Mouse (Mus musculus) hindbrain, postnatal 0 days (tissue): Measurements from ENCODE around the gene Dnah7c. TPM values are rescaled to one million over a fixed set of nuclear protein-coding genes. Genes with fewer than 3 reads are reported as not detected.
"Not testable (repeated sequence)": the region's sequence is repeated elsewhere in the genome, so short reads cannot be mapped to it uniquely, and the experiment has no call there.

Experiments
- ATAC-seq: fragments of 200-750 bp; cut with Nextera tagmentation; 2 replicates; pipeline ENCODE4 v1.8.0; 2017; ENCODE audit warnings: mild to moderate bottlenecking, moderate TSS enrichment, moderate library complexity
- DNase-seq: peaks from one replicate; pipeline ENCODE4 v3.0.0-alpha.2; 2015; ENCODE audit warnings: low spot score
- H3K27ac ChIP-seq: fragments of 300-500 bp; sonication (generic); 2 replicates; pipeline ENCODE4 v1.5.1; 2014; ENCODE audit warnings: mild to moderate bottlenecking
- H3K27me3 ChIP-seq: fragments of 300-500 bp; sonication (generic); 2 replicates; pipeline ENCODE4 v1.6.1; 2014; ENCODE audit warnings: low read length, mixed read lengths; ENCODE audit not compliant: insufficient read depth
- H3K36me3 ChIP-seq: fragments of 300-500 bp; sonication (generic); 2 replicates; pipeline ENCODE4 v1.6.1; 2014; ENCODE audit warnings: low read length, mixed read lengths; ENCODE audit not compliant: insufficient read depth
- H3K4me1 ChIP-seq: fragments of 300-500 bp; sonication (generic); 2 replicates; pipeline ENCODE4 v1.6.1; 2014; ENCODE audit warnings: antibody characterized with exemption, low read length, mixed read lengths; ENCODE audit not compliant: insufficient read depth
- H3K4me2 ChIP-seq: fragments of 300-500 bp; sonication (generic); 2 replicates; pipeline ENCODE4 v1.6.1; 2014; ENCODE audit warnings: low read depth, mild to moderate bottlenecking, low read length, moderate library complexity, mixed read lengths
- H3K4me3 ChIP-seq: fragments of 300-500 bp; sonication (generic); 2 replicates; pipeline ENCODE4 v1.5.1; 2014; ENCODE audit warnings: low read length
- H3K9ac ChIP-seq: fragments of 300-500 bp; sonication (generic); replicated peaks from 2 replicates; pipeline ENCODE4 v1.6.1; 2014; ENCODE audit warnings: mild to moderate bottlenecking, low read length, moderate library complexity, mixed read lengths
- H3K9me3 ChIP-seq: fragments of 300-500 bp; sonication (generic); 2 replicates; pipeline ENCODE4 v1.6.1; 2016; ENCODE audit warnings: low read length, mixed read lengths
- CTCF ChIP-seq: IDR thresholded peaks from 2 replicates; pipeline ENCODE4 v1.5.1; 2016; ENCODE audit warnings: antibody characterized with exemption, control low read depth, low read depth
- WGBS: fragments of 180-500 bp; shearing (Covaris S2); extraction: QIAGEN DNeasy Blood & Tissue Kit; methylation state at CpG from one replicate; pipeline ENCODE4 v1.1.7; 2014; 5-methylcytosine and 5-hydroxymethylcytosine counted together
- polyA plus RNA-seq: library from polyadenylated mRNA; unstranded; fragments of >200 nt; fragmentation: Nextera tagmentation; extraction: Ambion mirVana; gene quantifications from 2 replicates; pipeline ENCODE4 v1.2.1, GENCODE M21; 2015
- total RNA-seq: library from RNA; depleted of rRNA; stranded (reverse); fragments of >200 nt; gene quantifications from 2 replicates; pipeline ENCODE4 v1.2.3, GENCODE M21; 2014

Gene Dnah7c
- total and polyA plus RNA-seq, 2 experiments from 2014 or later: 0.11 to 0.52 TPM

- Histone ChIP-seq H3K27me3 (no peaks in the 10 kb centered on the region), H3K4me1 (no peaks in the 10 kb centered on the region), H3K9me3 (no peaks in the 10 kb centered on the region), H3K27ac (no peak overlapping the region), H3K36me3 (no peaks in the 10 kb centered on the region), H3K9ac (no peak overlapping the region), H3K4me3 (no peak overlapping the region), H3K4me2 (no peak overlapping the region)
- ATAC-seq (no peak), DNase-seq (no peak)
- WGBS: 76% methylated on average over 1 of the region's 1 CpGs
- no peak for TF ChIP-seq CTCF
Observed at GRCm38 (mm10) chr1:46620331-46620730, 194.9 kb downstream of the Dnah7c start.

DNA sequence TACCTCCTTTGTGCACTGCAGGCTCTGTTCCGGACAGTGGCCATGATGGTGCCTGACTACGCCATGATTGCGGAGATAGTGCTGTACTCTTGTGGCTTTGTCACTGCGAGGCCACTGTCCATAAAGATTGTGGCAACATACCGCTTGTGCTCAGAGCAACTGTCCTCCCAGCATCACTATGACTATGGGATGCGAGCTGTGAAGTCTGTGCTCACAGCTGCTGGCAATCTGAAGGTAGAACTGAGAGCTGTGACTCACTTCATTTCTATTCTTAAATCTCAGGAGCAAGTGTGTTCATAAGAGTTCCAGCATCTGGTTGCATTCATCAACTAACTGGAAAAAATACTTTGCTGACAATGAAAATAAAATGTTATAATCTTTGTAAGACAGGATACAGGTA, 200.5 kb downstream of the Dnah7c start:
- H3K4me3 ChIP-seq, ATAC-seq, H3K27ac ChIP-seq, DNase-seq, H3K27me3 ChIP-seq, H3K9ac ChIP-seq, H3K4me2 ChIP-seq, H3K4me1 ChIP-seq, H3K36me3 ChIP-seq, H3K9me3 ChIP-seq: not testable (repeated sequence)
- 95% methylated on average over 6 of the region's 6 CpGs for WGBS

GRCm38 (mm10) chr1:46649821-46650220, 224.4 kb downstream of the Dnah7c start:
- not testable (repeated sequence) for H3K4me1 ChIP-seq, ATAC-seq, DNase-seq, H3K4me2 ChIP-seq, H3K4me3 ChIP-seq, H3K9ac ChIP-seq, H3K9me3 ChIP-seq, H3K36me3 ChIP-seq, H3K27ac ChIP-seq, H3K27me3 ChIP-seq
- 88% methylated on average over 4 of the region's 4 CpGs for WGBS

DNA sequence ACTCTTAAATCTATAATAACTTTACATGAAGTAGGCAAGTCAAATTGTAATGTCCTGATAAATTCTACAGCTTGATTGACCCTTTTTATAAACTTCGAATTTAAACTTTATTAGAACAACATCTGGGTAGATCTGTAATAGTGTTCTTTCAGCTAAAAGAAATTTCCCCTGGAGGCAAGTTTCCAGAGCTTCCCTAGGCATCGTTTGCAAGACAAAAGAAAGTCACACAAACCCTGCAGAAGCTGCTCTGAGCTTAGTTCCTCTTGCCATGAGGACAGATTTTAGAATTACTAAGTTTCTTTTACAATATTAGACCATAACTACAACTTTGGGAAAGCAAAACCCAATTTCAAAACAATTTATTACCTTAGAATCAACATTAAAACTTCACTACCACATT, 227.3 kb downstream of the Dnah7c start:
- not testable (repeated sequence) for DNase-seq, H3K4me2 ChIP-seq, H3K36me3 ChIP-seq, H3K9ac ChIP-seq, H3K27me3 ChIP-seq, H3K4me1 ChIP-seq, H3K9me3 ChIP-seq, ATAC-seq, H3K27ac ChIP-seq, H3K4me3 ChIP-seq
- 44% methylated on average over 2 of the region's 2 CpGs for WGBS

DNA sequence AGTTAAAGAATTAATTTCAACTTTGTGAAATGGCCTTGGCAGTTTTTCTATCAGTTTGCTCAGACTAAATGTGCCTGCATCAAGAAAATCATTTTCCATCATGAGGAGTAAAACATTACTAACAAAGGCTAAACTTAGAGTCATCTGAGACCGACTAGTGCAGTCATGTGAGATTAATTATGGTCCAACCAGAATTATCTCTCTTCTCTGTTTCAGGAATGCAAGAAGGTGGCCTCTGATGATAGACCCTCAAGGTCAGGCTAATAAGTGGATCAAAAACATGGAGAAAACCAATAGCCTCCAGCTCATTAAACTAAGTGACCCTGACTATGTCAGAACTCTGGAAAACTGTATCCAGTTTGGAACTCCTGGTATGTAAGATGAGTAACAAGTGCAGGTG, 299.4 kb downstream of the Dnah7c start:
- H3K4me1 ChIP-seq, H3K27me3 ChIP-seq, H3K9ac ChIP-seq, H3K4me3 ChIP-seq, H3K4me2 ChIP-seq, ATAC-seq, H3K36me3 ChIP-seq, H3K27ac ChIP-seq, DNase-seq, H3K9me3 ChIP-seq: not testable (repeated sequence)
- 78% methylated on average over 1 of the region's 1 CpGs for WGBS

DNA sequence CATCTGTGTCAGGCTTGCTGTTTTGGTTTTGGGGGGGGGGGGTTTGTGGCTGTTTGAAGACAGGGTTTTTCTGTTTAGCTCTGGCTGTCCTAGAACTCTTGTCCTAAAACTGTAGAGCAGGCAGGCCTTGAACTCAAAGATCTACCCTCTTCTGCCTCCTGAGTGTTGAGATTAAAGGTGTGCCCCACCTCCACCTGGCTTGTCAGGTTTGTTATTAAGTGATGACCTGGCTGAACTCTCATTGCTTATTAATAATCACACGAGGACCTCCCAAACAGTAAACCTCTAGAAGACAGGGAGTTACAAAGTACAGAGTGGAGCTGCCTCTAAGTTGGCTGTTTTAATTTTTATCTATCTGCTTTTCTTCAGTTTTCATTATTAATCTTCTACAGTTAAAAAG, 299.9 kb downstream of the Dnah7c start:
- Histone ChIP-seq H3K27ac (no peak overlapping the region), H3K4me3 (no peak overlapping the region), H3K27me3 (no peaks in the 10 kb centered on the region), H3K9ac (no peak overlapping the region), H3K36me3 (no peaks in the 10 kb centered on the region), H3K4me2 (no peak overlapping the region), H3K9me3 (no peaks in the 10 kb centered on the region), H3K4me1 (no peaks in the 10 kb centered on the region)
- ATAC-seq (no peak), DNase-seq (no peak)
- TF ChIP-seq CTCF: no peak
- 77% methylated on average over 1 of the region's 1 CpGs for WGBS

GRCm38 (mm10) chr1:46725719-46726118, 300.3 kb downstream of the Dnah7c start:
- H3K27ac ChIP-seq, ATAC-seq, H3K27me3 ChIP-seq, H3K4me2 ChIP-seq, H3K36me3 ChIP-seq, H3K4me1 ChIP-seq, H3K9me3 ChIP-seq, H3K4me3 ChIP-seq, H3K9ac ChIP-seq: not testable (repeated sequence)
- peak; percentile 1 for DNase-seq
- 86% methylated on average over 2 of the region's 2 CpGs for WGBS

GRCm38 (mm10) chr1:46729731-46730130, 304.3 kb downstream of the Dnah7c start:
- H3K4me1 ChIP-seq, H3K9me3 ChIP-seq, ATAC-seq, H3K4me2 ChIP-seq, H3K9ac ChIP-seq, H3K4me3 ChIP-seq, H3K27ac ChIP-seq, H3K27me3 ChIP-seq, H3K36me3 ChIP-seq: not testable (repeated sequence)
- peak; percentile 0 for DNase-seq
- WGBS: 86% methylated on average over 3 of the region's 3 CpGs

DNA sequence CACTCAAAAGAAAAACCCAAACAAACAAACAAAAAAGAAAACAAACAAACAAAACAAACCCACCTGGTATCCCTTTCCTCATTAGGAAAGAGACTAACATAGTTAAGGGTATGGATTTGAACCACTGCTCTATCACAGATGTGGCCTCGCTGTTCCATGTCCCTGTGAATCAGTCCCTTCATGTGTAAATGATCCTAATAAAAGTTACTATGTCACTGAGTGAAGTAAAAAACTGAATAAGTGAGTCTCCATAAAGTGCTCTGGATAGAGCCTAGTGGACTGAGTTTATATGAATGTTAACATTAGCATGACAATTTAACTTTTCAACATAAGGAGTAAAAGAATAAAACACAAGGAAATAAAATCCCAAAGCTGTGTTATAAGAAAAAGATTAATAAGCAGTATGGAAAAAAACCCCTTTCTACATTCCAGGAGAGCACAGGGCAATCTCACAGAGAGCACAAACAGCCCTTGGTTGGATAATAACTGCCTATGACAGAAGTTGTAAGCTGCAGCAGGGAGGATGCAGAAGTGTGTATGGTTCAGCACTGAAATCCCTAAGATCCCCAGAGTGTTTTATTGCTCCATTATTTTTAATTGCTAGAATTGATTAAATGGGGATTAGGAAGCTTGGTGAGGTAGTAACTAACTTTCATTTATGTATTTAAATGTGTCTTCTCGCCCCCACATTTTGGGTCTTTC, 308.2 kb downstream of the Dnah7c start:
- H3K4me3 ChIP-seq: not testable (repeated sequence)
- DNase-seq: peak; percentile 0

DNA sequence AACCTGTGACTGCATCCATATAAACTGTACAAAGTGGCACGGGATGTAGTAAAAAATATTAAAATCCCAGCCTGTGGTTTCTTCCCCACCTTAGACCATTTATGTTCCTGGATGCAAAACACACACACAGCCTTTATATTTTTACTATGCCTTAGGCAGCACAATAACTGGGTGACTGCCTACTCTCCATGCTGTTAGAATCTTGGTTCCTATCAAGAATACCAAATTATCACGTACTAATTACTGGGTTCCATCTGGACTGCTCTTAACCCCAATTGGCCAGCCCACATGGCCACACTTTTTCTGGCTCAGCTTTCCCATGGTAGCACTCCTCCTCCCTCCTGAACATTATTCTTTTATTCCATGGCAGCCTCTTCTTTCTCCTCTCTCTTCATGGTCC, 309.1 kb downstream of the Dnah7c start:
- not testable (repeated sequence) for H3K4me1 ChIP-seq, H3K36me3 ChIP-seq, H3K9ac ChIP-seq, H3K4me3 ChIP-seq, H3K4me2 ChIP-seq, H3K9me3 ChIP-seq, H3K27ac ChIP-seq, ATAC-seq, H3K27me3 ChIP-seq
- DNase-seq: peak; percentile 0
- 73% methylated on average over 2 of the region's 2 CpGs for WGBS

More for the DNA sequence above, 308.2 kb downstream of the Dnah7c start:
- H3K36me3 ChIP-seq, H3K27ac ChIP-seq, H3K9ac ChIP-seq, H3K27me3 ChIP-seq, H3K4me2 ChIP-seq, H3K9me3 ChIP-seq, H3K4me1 ChIP-seq: not testable (repeated sequence)
- 79% methylated on average over 2 of the region's 2 CpGs for WGBS
- ATAC-seq: 0 out of 2 replicates have a peak, but pooled peaks have one; percentile 59
